Mouse (Mus musculus): ENCODE results near the gene Rbfox3. TPM values are rescaled to one million over a fixed set of nuclear protein-coding genes. Genes with fewer than 3 reads are reported as not detected.

The Rbfox3 gene
- polyA plus RNA-seq, 1 experiment = 0.19 TPM

DNA sequence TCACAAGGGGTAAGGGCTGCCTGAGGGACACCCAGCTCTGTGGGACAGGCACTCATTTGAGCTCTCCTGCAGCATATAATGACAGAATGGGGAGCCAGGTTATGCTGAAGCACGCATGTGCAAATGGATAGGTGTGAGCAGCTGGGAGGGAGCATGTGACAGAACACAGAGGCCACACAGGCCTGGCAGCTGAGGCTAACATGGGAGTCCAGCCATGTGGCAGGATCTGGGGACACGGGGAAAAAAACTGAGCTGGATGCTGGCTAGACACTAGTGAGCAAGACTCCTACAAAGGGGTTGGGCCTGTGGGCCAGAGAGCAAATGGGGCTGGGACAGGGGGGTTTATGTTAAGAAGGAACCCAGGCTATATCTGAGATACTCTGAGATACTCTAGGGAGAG, 141.9 kb downstream of the Rbfox3 start:
- Histone ChIP-seq H3K27me3 (ENCODE audit: control insufficient read depth, insufficient read depth, low read length) (no peaks in the 10 kb centered on the region), H3K4me3 (ENCODE audit: low read depth, low read length) (no peak overlapping the region)
- WGBS = 47% methylated on average over 2 of the region's 2 CpGs

DNA sequence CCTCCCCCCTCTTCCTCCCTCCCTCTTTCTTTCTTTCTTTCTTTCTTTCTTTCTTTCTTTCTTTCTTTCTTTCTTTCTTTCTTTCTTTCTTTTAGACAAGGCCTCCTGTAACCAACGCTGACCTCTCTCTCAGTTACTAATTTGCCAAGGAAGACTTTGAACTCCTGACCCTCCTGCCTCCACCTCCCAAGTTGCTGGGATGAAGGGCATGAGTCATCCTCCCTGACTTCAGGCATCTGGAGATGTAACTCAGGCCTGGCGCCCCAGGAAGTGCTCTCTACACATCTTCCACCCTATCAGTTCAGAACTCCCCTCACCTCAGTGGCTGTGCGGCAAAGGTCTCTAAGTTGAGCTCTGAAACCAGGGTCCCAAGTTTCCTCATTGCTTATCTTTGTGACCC, 143.0 kb downstream of the Rbfox3 start:
- H3K27ac ChIP-seq (ENCODE audit: insufficient read depth, low read depth, low read length) = no peak overlapping the region
- no peaks in the 10 kb centered on the region for H3K27me3 ChIP-seq (ENCODE audit: control insufficient read depth, insufficient read depth, low read length)
- no peaks in the 10 kb centered on the region for H3K4me1 ChIP-seq (ENCODE audit: control insufficient read depth, insufficient read depth, insufficient read length, low read length)
- no peak overlapping the region for H3K4me3 ChIP-seq (ENCODE audit: low read depth, low read length)
- H3K36me3 ChIP-seq (ENCODE audit: control insufficient read depth, insufficient read depth, low read length) = no peaks in the 10 kb centered on the region
- 26% methylated on average over 3 of the region's 3 CpGs for WGBS
- TF ChIP-seq CTCF (IDR thresholded peaks at IDR 0.05; ENCODE audit: extremely low read depth, insufficient read length, insufficient replicate concordance, low read depth, low read length) (no peak), POLR2A (IDR thresholded peaks at IDR 0.05; ENCODE audit: low read depth, low read length) (no peak)

More for the DNA sequence above, 141.9 kb downstream of the Rbfox3 start:
- H3K27ac ChIP-seq (ENCODE audit: insufficient read depth, low read depth, low read length) = no peak overlapping the region
- no peak for TF ChIP-seq CTCF (IDR thresholded peaks at IDR 0.05; ENCODE audit: extremely low read depth, insufficient read length, insufficient replicate concordance, low read depth, low read length)
- TF ChIP-seq POLR2A (IDR thresholded peaks at IDR 0.05; ENCODE audit: low read depth, low read length) = no peak
- H3K4me1 ChIP-seq (ENCODE audit: control insufficient read depth, insufficient read depth, insufficient read length, low read length) = no peaks in the 10 kb centered on the region
- H3K36me3 ChIP-seq (ENCODE audit: control insufficient read depth, insufficient read depth, low read length) = no peaks in the 10 kb centered on the region

DNA sequence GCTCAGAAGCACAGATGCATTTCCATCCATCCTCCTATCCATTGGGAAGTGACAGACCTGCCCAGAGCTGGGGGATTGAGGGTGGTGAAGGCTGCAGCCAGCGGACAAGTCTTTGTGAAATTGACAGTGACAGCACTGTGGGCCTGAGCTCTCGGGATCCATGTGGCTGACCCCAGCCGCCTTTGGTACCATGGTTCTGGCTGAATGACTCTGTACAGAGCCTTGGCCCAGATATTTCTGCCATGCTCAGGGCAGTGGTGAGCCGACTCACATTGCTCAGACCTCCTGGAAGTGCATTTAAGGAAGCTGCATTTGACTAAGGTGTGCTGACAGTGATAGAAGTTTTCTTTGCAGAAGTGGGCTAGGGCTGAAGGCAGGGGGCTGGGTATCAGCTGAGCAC, 144.0 kb downstream of the Rbfox3 start:
- Histone ChIP-seq H3K27ac (ENCODE audit: insufficient read depth, low read depth, low read length) (no peak overlapping the region), H3K27me3 (ENCODE audit: control insufficient read depth, insufficient read depth, low read length) (no peaks in the 10 kb centered on the region), H3K4me1 (ENCODE audit: control insufficient read depth, insufficient read depth, insufficient read length, low read length) (no peaks in the 10 kb centered on the region), H3K36me3 (ENCODE audit: control insufficient read depth, insufficient read depth, low read length) (no peaks in the 10 kb centered on the region), H3K4me3 (ENCODE audit: low read depth, low read length) (no peak overlapping the region)
- TF ChIP-seq POLR2A (IDR thresholded peaks at IDR 0.05; ENCODE audit: low read depth, low read length) (no peak), CTCF (IDR thresholded peaks at IDR 0.05; ENCODE audit: extremely low read depth, insufficient read length, insufficient replicate concordance, low read depth, low read length) (no peak)
- WGBS = 74% methylated on average over 4 of the region's 4 CpGs

DNA sequence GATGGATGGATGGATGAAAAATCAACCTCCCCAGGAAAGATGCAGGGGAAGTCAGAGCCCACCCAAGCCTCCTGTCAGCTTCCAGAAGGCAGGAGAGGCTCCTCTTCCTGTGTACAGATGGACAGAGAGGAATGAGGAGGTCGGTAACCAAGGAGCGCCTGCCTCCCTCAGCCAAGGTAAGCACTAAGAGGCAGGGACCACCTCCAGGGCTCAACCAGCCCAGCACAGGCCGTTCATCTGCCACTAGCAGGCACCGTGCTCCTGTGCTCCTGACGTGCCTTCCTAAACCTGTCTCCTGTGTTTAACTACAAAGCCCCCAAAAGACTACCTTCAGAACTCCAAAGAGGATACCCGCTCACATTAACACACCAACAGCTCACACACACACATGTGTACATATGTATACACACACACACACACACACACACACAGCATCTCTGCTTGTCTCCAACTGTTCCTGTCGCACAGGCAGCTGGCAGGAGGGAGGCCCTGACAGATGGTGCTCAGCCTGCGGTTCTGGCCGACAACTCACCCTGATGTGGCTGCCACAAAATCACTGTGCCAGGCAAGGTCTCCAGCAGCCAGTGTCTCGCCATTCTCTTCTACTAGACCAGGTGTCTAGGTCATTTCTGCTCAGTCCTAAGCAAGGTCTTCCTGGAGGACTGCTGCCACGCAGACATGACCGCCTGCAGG, 151.0 kb downstream of the Rbfox3 start:
- H3K27me3 ChIP-seq (ENCODE audit: control insufficient read depth, insufficient read depth, low read length) = no peaks in the 10 kb centered on the region
- WGBS = 76% methylated on average over 12 of the region's 12 CpGs

DNA sequence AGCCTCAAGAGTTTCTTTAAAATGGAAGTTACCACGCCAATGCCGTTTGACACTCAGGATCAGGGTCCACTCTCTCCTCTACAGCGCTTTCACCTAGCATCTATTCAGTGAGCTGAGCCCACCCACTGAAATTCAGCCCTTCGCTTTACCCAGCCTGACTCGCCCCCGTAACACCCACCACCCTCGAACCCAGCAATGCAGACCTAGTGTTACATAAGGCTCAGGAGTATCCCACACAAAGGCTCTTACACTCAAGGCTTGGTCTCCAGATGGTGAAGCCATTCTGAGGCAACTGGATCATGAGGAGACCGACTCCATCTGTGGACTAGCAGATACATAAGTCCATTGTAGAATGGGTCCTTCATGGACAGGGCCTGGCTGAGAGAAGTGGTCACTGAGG, 152.2 kb downstream of the Rbfox3 start:
- no peaks in the 10 kb centered on the region for H3K36me3 ChIP-seq (ENCODE audit: control insufficient read depth, insufficient read depth, low read length)
- H3K4me1 ChIP-seq (ENCODE audit: control insufficient read depth, insufficient read depth, insufficient read length, low read length) = no peaks in the 10 kb centered on the region
- H3K27me3 ChIP-seq (ENCODE audit: control insufficient read depth, insufficient read depth, low read length) = no peaks in the 10 kb centered on the region
- H3K27ac ChIP-seq (ENCODE audit: insufficient read depth, low read depth, low read length) = no peak overlapping the region
- no peak overlapping the region for H3K4me3 ChIP-seq (ENCODE audit: low read depth, low read length)
- 86% methylated on average over 8 of the region's 8 CpGs for WGBS
- TF ChIP-seq CTCF (IDR thresholded peaks at IDR 0.05; ENCODE audit: extremely low read depth, insufficient read length, insufficient replicate concordance, low read depth, low read length) (no peak), POLR2A (IDR thresholded peaks at IDR 0.05; ENCODE audit: low read depth, low read length) (no peak)

More for the DNA sequence above, 151.0 kb downstream of the Rbfox3 start:
- Histone ChIP-seq H3K36me3 (ENCODE audit: control insufficient read depth, insufficient read depth, low read length) (no peaks in the 10 kb centered on the region), H3K4me3 (ENCODE audit: low read depth, low read length) (no peak overlapping the region), H3K27ac (ENCODE audit: insufficient read depth, low read depth, low read length) (no peak overlapping the region), H3K4me1 (ENCODE audit: control insufficient read depth, insufficient read depth, insufficient read length, low read length) (no peaks in the 10 kb centered on the region)
- TF ChIP-seq POLR2A (IDR thresholded peaks at IDR 0.05; ENCODE audit: low read depth, low read length) = no peak
- TF ChIP-seq CTCF (IDR thresholded peaks at IDR 0.05; ENCODE audit: extremely low read depth, insufficient read length, insufficient replicate concordance, low read depth, low read length) = no peak

DNA sequence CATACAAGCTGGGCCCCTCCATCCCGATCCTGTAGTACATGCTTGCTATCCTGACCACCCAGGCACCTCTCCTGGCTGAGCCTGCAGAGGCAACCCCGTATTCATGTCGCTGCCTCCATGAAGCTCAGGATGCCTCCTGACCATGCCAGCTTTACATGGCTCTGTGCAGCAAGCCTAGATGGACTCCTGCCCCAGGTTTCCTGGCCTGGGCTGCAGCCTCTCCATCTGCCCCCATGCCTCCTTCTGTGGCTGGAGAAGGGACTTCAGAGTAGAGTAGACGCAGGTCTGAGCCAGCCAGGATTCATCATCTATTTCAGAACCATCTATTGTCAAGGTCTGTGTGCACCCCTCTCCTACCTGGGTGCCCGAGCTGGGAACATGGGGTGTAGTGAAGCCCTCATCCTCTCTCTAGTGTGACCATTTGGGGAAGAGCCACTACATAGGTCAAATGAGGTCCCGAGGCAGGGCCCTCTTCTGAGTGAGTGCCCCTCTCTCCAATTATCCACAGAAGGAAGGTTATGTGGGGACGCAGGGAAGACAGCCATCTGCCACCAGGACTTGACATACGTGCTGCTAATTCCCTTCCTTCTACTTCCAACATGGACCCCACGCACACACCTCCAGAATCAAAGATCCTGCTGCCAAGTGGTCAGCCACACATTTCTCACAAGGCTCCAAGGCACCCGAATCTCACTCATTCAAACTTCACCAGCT, 153.0 kb downstream of the Rbfox3 start:
- no peaks in the 10 kb centered on the region for H3K36me3 ChIP-seq (ENCODE audit: control insufficient read depth, insufficient read depth, low read length)
- no peak overlapping the region for H3K27ac ChIP-seq (ENCODE audit: insufficient read depth, low read depth, low read length)
- no peak overlapping the region for H3K4me3 ChIP-seq (ENCODE audit: low read depth, low read length)
- H3K4me1 ChIP-seq (ENCODE audit: control insufficient read depth, insufficient read depth, insufficient read length, low read length) = no peaks in the 10 kb centered on the region
- 83% methylated on average over 10 of the region's 10 CpGs for WGBS
- TF ChIP-seq CTCF (IDR thresholded peaks at IDR 0.05; ENCODE audit: extremely low read depth, insufficient read length, insufficient replicate concordance, low read depth, low read length) (no peak), POLR2A (IDR thresholded peaks at IDR 0.05; ENCODE audit: low read depth, low read length) (no peak)
- H3K27me3 ChIP-seq (ENCODE audit: control insufficient read depth, insufficient read depth, low read length) = no peaks in the 10 kb centered on the region

DNA sequence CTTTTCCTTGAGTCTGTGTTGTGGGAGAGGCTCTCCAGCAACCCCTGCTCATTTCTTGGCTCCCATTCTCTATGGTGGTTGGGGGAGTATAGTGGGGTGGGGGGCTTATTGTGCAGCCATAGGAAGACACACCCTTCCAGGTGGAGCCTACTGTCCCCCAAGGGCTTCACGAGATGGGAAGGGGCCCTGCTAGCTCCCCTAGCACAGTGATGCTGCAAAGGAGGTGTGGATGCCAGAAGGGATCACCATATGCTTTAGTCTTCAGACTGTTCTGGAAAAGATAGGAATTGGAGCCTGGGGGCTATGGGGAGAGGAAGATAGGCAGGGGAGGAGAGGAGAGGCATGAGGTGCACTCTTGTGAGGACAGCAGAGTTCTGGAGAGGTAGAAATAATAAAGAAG, 153.9 kb downstream of the Rbfox3 start:
- TF ChIP-seq CTCF (IDR thresholded peaks at IDR 0.05; ENCODE audit: extremely low read depth, insufficient read length, insufficient replicate concordance, low read depth, low read length) (no peak), POLR2A (IDR thresholded peaks at IDR 0.05; ENCODE audit: low read depth, low read length) (no peak)
- Histone ChIP-seq H3K27me3 (ENCODE audit: control insufficient read depth, insufficient read depth, low read length) (no peaks in the 10 kb centered on the region), H3K27ac (ENCODE audit: insufficient read depth, low read depth, low read length) (no peak overlapping the region), H3K36me3 (ENCODE audit: control insufficient read depth, insufficient read depth, low read length) (no peaks in the 10 kb centered on the region), H3K4me3 (ENCODE audit: low read depth, low read length) (no peak overlapping the region), H3K4me1 (ENCODE audit: control insufficient read depth, insufficient read depth, insufficient read length, low read length) (no peaks in the 10 kb centered on the region)
- WGBS = 53% methylated on average over 1 of the region's 1 CpGs

Measured in small intestine, adult 2 months (tissue).